Comparison of ENCODE assay signal across 13 mouse cellular contexts in the genomic region with DNA sequence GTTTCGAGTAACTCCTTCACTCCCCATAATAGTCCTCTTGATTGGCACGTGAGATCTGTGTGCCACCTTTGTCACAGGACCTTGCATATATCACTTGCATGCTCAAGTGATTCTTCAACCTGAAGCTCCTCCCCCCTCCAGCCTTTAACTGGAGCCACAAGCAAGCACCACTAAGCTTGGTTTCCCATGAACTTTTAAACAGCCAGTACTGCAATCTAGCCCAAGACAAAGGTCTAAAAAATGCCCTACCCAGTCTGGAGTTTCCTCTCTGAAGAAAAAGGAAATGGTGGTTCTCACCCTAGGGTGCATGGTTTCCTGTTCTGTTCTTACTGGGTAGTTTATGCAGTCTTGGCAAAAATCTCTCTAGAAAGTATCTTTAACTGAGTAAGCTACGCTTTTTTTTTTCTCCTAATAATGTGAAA. TPM values are rescaled to one million over a fixed set of nuclear protein-coding genes. Genes with fewer than 3 reads are reported as not detected.
DNase-seq lines count a peak whose midpoint lies in the region; ATAC-seq and TF ChIP-seq lines count a peak whose summit lies in the region.
"Had no signal": no experiment of that assay in that cellular context is flagged by ENCODE, and none has a peak within 500 bp of the region (broad histone marks: within the 10 kb centered on the region; RNA-seq: fewer than 3 reads in every experiment).

No protein-coding gene starts in this region.

- H3K9me3 ChIP-seq in kidney, embryonic 15.5 days (replicated peaks): 0 out of 2 replicates have a peak, but pooled peaks cover 2% of the 10 kb centered on the region
- H3K9me3 ChIP-seq in hindbrain, embryonic 12.5 days (replicated peaks): no peaks in the 10 kb centered on the region
- H3K9me3 ChIP-seq: hindbrain, embryonic 13.5 days had no signal

- H3K36me3 ChIP-seq in kidney, embryonic 15.5 days: peaks cover 21% of the 10 kb centered on the region
- H3K36me3 ChIP-seq in hindbrain, embryonic 12.5 days: no peaks in the 10 kb centered on the region

- TF ChIP-seq CTCF in cortical plate, adult 2 months (IDR thresholded peaks at IDR 0.05; ENCODE audit: extremely low read depth, insufficient read depth, low read length): no peak

- 58% methylated on average over 3 of the region's 3 CpGs for WGBS in kidney, embryonic 15.5 days
- 82% methylated on average over 3 of the region's 3 CpGs for WGBS in hindbrain, embryonic 12.5 days

- H3K4me2 ChIP-seq in kidney, embryonic 15.5 days: no peak overlapping the region
- H3K4me2 ChIP-seq in hindbrain, embryonic 12.5 days (replicated peaks): no peak overlapping the region
- H3K4me2 ChIP-seq: hindbrain, embryonic 13.5 days; limb, embryonic 12.5 days had no signal

- peak; percentile 83 for ATAC-seq in kidney, embryonic 15.5 days (replicated peaks; ENCODE audit: low FRiP score)
- ATAC-seq in megakaryocyte-erythroid progenitor cell, adult 5-6 weeks (replicated peaks; ENCODE audit: low FRiP score, low TSS enrichment, poor library complexity, severe bottlenecking): peak; percentile 47
- ATAC-seq in hindbrain, embryonic 12.5 days (ENCODE audit: low FRiP score): no peak
- ATAC-seq: Patski had no signal

- peaks cover 4% of the 10 kb centered on the region; the same call in 1 of the 2 replicates for H3K4me1 ChIP-seq in kidney, embryonic 15.5 days
- H3K4me1 ChIP-seq in cortical plate, adult 2 months (ENCODE audit: control insufficient read depth, insufficient read depth, low read length): no peaks in the 10 kb centered on the region; the same call in 1 of the 2 replicates
- no peaks in the 10 kb centered on the region for H3K4me1 ChIP-seq in hindbrain, embryonic 12.5 days
- H3K4me1 ChIP-seq: hindbrain, embryonic 13.5 days; limb, embryonic 12.5 days had no signal

- no peak for TF ChIP-seq POLR2A in cortical plate, adult 2 months (IDR thresholded peaks at IDR 0.05; ENCODE audit: extremely low read depth, insufficient read depth, low read length)

- H3K27ac ChIP-seq in kidney, embryonic 15.5 days: 0 out of 2 replicates have a peak overlapping the region, but pooled peaks have one; percentile 32
- peak overlapping the region; percentile 65; the same call in 1 of the 2 replicates for H3K27ac ChIP-seq in cortical plate, adult 2 months (ENCODE audit: insufficient read depth, low read length)
- no peak overlapping the region for H3K27ac ChIP-seq in hindbrain, embryonic 12.5 days
- H3K27ac ChIP-seq: hindbrain, embryonic 13.5 days; limb, embryonic 12.5 days had no signal

- DNase-seq in kidney, postnatal 14 days: no peak
- DNase-seq in CD4-positive, CD25-positive, alpha-beta regulatory T cell, adult 2 months (ENCODE audit: low read depth, low spot score): peak; percentile 74
- DNase-seq in cerebellum, adult 11-12 months: no peak
- no peak for DNase-seq in cerebellum, adult 9-11 months
- DNase-seq: right cerebral cortex, postnatal 4 days had no signal

- H3K4me3 ChIP-seq in kidney, embryonic 15.5 days (replicated peaks): no peak overlapping the region
- H3K4me3 ChIP-seq in cortical plate, adult 2 months (ENCODE audit: insufficient read depth, low read length): no peak overlapping the region
- H3K4me3 ChIP-seq in hindbrain, embryonic 12.5 days: no peak overlapping the region
- H3K4me3 ChIP-seq: hindbrain, embryonic 13.5 days; limb, embryonic 12.5 days; myocyte had no signal

- no peaks in the 10 kb centered on the region for H3K27me3 ChIP-seq in kidney, embryonic 15.5 days
- H3K27me3 ChIP-seq in hindbrain, embryonic 12.5 days: no peaks in the 10 kb centered on the region
- H3K27me3 ChIP-seq: hindbrain, embryonic 13.5 days; limb, embryonic 12.5 days; Patski had no signal

- no peak overlapping the region for H3K9ac ChIP-seq in kidney, embryonic 15.5 days
- H3K9ac ChIP-seq in hindbrain, embryonic 12.5 days: no peak overlapping the region
- H3K9ac ChIP-seq: hindbrain, embryonic 13.5 days; limb, embryonic 12.5 days had no signal

RNA-seq across cellular contexts. Expression of a gene that starts 32.6 kb away (rescaled TPM):
- polyA plus RNA-seq in kidney, embryonic 15.5 days (2015; fragmentation: Nextera tagmentation; extraction: Ambion mirVana): 58.8 and 59.4 TPM in 2 replicates
- polyA plus RNA-seq in cortical plate, adult 2 months (2012; rRNA removed): 212 and 221 TPM in 2 replicates
- 24.3 and 37.1 TPM in 2 replicates for total RNA-seq in megakaryocyte-erythroid progenitor cell, adult 5-6 weeks (2014; fragmentation: Nextera tagmentation)
- 18.3 and 20.8 TPM in 2 replicates for total RNA-seq in megakaryocyte-erythroid progenitor cell, adult 5-6 weeks (2017)
- polyA plus RNA-seq in hindbrain, embryonic 12.5 days (2016; fragmentation: Nextera tagmentation; extraction: Ambion mirVana): 74.8 and 76.0 TPM in 2 replicates
